Mouse (Mus musculus): ENCODE measurements around the gene Foxk1. TPM values are rescaled to one million over a fixed set of nuclear protein-coding genes. Genes with fewer than 3 reads are reported as not detected.

Gene Foxk1
- polyA plus RNA-seq, 1 experiment = 12.4 TPM

DNA sequence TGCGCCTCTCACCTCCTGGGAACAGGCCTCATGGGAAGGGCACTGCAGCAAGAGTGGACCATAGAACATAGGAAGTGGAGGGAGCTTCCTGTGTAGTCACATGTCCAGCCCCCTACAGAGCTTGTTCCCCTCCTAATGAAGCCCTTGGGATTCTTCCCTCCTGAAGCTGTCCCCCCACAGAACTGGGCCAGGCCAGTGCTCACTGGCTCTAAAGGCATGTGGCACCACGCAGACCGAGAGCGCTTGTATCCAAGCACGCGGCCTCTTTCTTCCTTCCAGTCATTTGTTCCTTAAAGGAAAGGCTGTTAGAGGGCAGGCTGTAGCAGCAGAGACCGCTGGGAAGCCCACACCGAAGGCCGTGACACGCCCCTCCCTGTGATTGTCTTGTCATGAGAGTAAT is 26.6 kb downstream of the Foxk1 start:
- Histone ChIP-seq H3K27ac (ENCODE audit: insufficient read depth, low read depth, low read length) (0 out of 2 replicates have a peak overlapping the region, but pooled peaks have one; percentile 3), H3K27me3 (replicated peaks; ENCODE audit: control insufficient read depth, insufficient read depth, low read length) (no peaks in the 10 kb centered on the region), H3K4me1 (ENCODE audit: control insufficient read depth, insufficient read depth, low read length) (peaks cover 25% of the 10 kb centered on the region), H3K36me3 (ENCODE audit: control insufficient read depth, insufficient read depth, low read length) (no peaks in the 10 kb centered on the region), H3K4me3 (ENCODE audit: insufficient read depth, low read depth, low read length) (no peak overlapping the region)
- DNase-seq = peak; percentile 36
- TF ChIP-seq CTCF (conservative IDR thresholded peaks at IDR 0.05; ENCODE audit: insufficient read depth, insufficient read length, low read depth, low read length) = no peak
- no peak for TF ChIP-seq POLR2A (IDR thresholded peaks at IDR 0.05; ENCODE audit: low read depth, low read length)
- 61% methylated on average over 10 of the region's 10 CpGs for WGBS

DNA sequence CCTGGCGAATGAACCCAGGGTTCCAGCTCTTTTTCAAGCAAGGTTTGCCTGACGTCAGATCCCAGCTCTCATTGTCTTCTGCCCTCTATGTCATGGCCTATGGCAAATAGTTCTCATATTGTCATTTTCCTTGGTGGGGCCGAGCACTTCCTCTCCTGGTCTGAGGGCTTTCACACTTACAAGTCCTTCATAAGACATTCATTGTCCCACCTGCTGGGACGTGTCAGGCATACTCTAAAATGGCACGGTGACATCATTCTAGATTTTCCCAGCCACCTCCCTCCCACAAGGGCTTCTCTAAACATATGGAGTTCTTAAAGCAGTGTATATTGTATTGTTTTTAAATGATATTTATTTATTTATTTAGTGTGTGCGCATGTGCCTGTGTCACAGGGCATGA is 27.4 kb downstream of the Foxk1 start:
- DNase-seq = no peak
- Histone ChIP-seq H3K36me3 (ENCODE audit: control insufficient read depth, insufficient read depth, low read length) (no peaks in the 10 kb centered on the region), H3K4me1 (ENCODE audit: control insufficient read depth, insufficient read depth, low read length) (peaks cover 25% of the 10 kb centered on the region), H3K27me3 (replicated peaks; ENCODE audit: control insufficient read depth, insufficient read depth, low read length) (no peaks in the 10 kb centered on the region), H3K4me3 (ENCODE audit: insufficient read depth, low read depth, low read length) (no peak overlapping the region), H3K27ac (ENCODE audit: insufficient read depth, low read depth, low read length) (no peak overlapping the region)
- no peak for TF ChIP-seq CTCF (conservative IDR thresholded peaks at IDR 0.05; ENCODE audit: insufficient read depth, insufficient read length, low read depth, low read length)
- TF ChIP-seq POLR2A (IDR thresholded peaks at IDR 0.05; ENCODE audit: low read depth, low read length) = no peak
- WGBS = 82% methylated on average over 6 of the region's 6 CpGs

DNA sequence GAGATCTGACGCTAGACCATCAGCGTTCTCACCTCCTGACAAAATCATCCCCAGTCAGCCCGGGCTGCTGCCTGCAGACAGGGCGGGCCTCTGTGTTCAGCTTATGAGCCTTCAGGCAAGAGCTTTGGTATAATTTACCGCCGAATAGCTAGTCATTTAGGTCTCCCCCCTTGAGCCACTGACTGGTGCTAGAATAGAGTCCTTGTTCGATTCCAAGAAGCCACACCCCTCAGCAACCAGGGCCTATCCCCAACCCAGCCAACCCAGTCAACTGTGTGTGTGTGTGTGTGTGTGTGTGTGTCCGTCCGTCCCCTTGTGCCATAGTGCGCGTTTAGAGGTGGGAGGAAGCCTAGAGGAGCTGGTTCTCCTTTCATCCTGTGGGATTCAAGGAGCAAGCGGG is 29.7 kb downstream of the Foxk1 start:
- TF ChIP-seq POLR2A (IDR thresholded peaks at IDR 0.05; ENCODE audit: low read depth, low read length) (no peak), CTCF (conservative IDR thresholded peaks at IDR 0.05; ENCODE audit: insufficient read depth, insufficient read length, low read depth, low read length) (no peak)
- H3K27me3 ChIP-seq (replicated peaks; ENCODE audit: control insufficient read depth, insufficient read depth, low read length) = no peaks in the 10 kb centered on the region
- 76% methylated on average over 12 of the region's 12 CpGs for WGBS
- 0 out of 2 replicates have a peak, but pooled peaks cover 2% of the 10 kb centered on the region for H3K36me3 ChIP-seq (ENCODE audit: control insufficient read depth, insufficient read depth, low read length)
- no peak overlapping the region for H3K4me3 ChIP-seq (ENCODE audit: insufficient read depth, low read depth, low read length)
- peaks cover 3% of the 10 kb centered on the region for H3K4me1 ChIP-seq (ENCODE audit: control insufficient read depth, insufficient read depth, low read length)
- no peak overlapping the region for H3K27ac ChIP-seq (ENCODE audit: insufficient read depth, low read depth, low read length)
- DNase-seq = no peak

DNA sequence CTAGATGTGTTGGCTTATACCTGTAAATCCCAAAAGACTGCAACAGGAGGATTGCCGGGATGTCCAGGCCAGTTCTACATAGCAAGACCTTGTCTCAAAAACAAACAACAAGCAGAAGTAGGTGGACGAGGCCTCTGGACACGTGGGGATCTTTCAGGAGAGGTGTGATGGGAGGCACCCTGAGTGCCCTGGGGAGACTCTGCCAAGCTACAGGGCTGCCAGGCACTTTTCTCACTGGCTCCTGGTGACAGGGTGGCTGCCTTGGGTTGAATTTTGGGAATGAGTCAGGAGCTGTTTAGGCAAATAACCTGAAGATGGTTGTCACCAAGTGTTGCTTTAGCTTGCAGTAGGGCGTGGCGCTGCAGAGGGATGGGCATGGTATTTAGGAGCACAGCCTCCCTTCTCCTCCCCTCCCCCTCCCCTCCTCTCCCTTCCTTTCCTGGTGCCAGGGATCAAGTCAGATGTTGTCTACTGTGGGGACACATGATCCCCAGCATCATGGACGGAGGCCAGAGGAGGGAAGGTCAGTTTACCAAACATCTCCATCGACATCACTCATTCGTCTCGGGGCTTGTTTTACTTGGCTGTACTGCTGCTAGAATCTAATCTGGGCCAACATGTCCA is 30.6 kb downstream of the Foxk1 start:
- no peaks in the 10 kb centered on the region for H3K27me3 ChIP-seq (replicated peaks; ENCODE audit: control insufficient read depth, insufficient read depth, low read length)
- H3K4me3 ChIP-seq (ENCODE audit: insufficient read depth, low read depth, low read length) = no peak overlapping the region
- H3K4me1 ChIP-seq (ENCODE audit: control insufficient read depth, insufficient read depth, low read length) = no peaks in the 10 kb centered on the region; the same call in 1 of the 2 replicates
- H3K36me3 ChIP-seq (ENCODE audit: control insufficient read depth, insufficient read depth, low read length) = 0 out of 2 replicates have a peak, but pooled peaks cover 2% of the 10 kb centered on the region
- WGBS = 69% methylated on average over 9 of the region's 9 CpGs
- TF ChIP-seq POLR2A (IDR thresholded peaks at IDR 0.05; ENCODE audit: low read depth, low read length) = no peak
- no peak for TF ChIP-seq CTCF (conservative IDR thresholded peaks at IDR 0.05; ENCODE audit: insufficient read depth, insufficient read length, low read depth, low read length)
- peak; percentile 58 for DNase-seq
- H3K27ac ChIP-seq (ENCODE audit: insufficient read depth, low read depth, low read length) = no peak overlapping the region

DNA sequence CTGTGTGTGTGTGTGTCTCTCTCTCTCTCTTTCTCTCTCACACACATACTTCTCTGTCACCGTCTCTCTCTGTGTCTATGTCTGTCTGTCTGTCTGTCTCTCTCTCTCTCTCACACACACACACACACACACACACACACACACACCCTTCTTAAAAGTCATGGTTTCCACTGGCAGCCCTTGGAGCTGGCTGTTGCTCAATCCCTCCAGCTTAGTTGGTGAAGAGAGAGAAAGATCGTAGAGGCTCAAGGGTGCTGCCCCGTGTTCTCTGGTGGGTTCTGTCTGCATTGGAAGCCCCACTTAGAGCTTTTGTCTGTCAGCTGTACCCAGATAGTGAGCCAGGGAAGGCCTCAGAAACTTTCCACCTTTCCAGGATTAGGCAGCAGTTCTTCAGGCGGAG is 31.4 kb downstream of the Foxk1 start:
- TF ChIP-seq POLR2A (IDR thresholded peaks at IDR 0.05; ENCODE audit: low read depth, low read length) (no peak), CTCF (conservative IDR thresholded peaks at IDR 0.05; ENCODE audit: insufficient read depth, insufficient read length, low read depth, low read length) (no peak)
- DNase-seq = no peak
- no peak overlapping the region for H3K4me3 ChIP-seq (ENCODE audit: insufficient read depth, low read depth, low read length)
- H3K4me1 ChIP-seq (ENCODE audit: control insufficient read depth, insufficient read depth, low read length) = no peaks in the 10 kb centered on the region; the same call in 1 of the 2 replicates
- H3K27ac ChIP-seq (ENCODE audit: insufficient read depth, low read depth, low read length) = no peak overlapping the region
- 0 out of 2 replicates have a peak, but pooled peaks cover 2% of the 10 kb centered on the region for H3K36me3 ChIP-seq (ENCODE audit: control insufficient read depth, insufficient read depth, low read length)
- no peaks in the 10 kb centered on the region for H3K27me3 ChIP-seq (replicated peaks; ENCODE audit: control insufficient read depth, insufficient read depth, low read length)
- 83% methylated on average over 4 of the region's 4 CpGs for WGBS

DNA sequence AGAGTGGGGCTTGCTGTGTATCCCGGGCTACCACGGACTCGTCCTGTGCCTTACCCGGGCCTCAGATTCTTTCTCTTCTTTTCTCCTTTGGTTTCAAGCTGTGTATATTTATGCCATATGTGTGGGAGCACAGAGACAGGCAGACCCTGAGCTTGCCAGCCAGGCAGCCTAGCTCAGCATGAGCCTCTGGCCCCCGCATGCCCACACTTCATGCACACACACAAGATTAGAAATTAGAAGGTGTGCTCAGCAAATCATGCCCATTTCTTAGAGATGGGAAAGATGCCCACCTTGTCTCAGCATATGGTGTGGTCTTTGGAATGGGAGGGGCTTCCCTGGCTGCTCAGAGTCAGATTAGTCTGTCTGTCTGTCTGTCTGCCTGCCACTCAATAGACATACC is 32.8 kb downstream of the Foxk1 start:
- Histone ChIP-seq H3K27ac (ENCODE audit: insufficient read depth, low read depth, low read length) (no peak overlapping the region), H3K4me3 (ENCODE audit: insufficient read depth, low read depth, low read length) (no peak overlapping the region), H3K36me3 (ENCODE audit: control insufficient read depth, insufficient read depth, low read length) (0 out of 2 replicates have a peak, but pooled peaks cover 2% of the 10 kb centered on the region), H3K4me1 (ENCODE audit: control insufficient read depth, insufficient read depth, low read length) (peaks cover under 1% of the 10 kb centered on the region; the same call in 1 of the 2 replicates), H3K27me3 (replicated peaks; ENCODE audit: control insufficient read depth, insufficient read depth, low read length) (no peaks in the 10 kb centered on the region)
- WGBS = 95% methylated on average over 5 of the region's 5 CpGs
- TF ChIP-seq CTCF (conservative IDR thresholded peaks at IDR 0.05; ENCODE audit: insufficient read depth, insufficient read length, low read depth, low read length) = no peak
- TF ChIP-seq POLR2A (IDR thresholded peaks at IDR 0.05; ENCODE audit: low read depth, low read length) = no peak
- no peak for DNase-seq

DNA sequence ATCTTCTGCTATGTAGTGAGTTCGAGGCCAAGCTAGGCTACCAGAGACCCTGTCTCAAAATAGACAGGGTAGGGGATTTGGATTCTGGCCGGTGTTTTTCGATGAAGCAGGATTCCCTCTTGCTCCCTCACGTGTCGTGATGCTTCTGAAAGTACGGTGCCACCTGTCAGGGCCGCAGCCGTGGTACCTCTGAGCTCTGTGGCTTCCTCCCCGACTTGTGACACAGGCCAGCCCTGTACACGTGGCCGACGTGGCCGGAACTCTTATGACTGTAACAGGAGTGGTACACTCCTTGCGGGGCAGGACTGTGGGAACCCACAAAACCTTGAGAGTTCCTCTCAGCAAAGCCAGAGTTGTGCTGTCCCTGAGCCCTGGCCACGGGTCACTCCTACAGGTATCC is 34.4 kb downstream of the Foxk1 start:
- Histone ChIP-seq H3K27ac (ENCODE audit: insufficient read depth, low read depth, low read length) (no peak overlapping the region), H3K27me3 (replicated peaks; ENCODE audit: control insufficient read depth, insufficient read depth, low read length) (no peaks in the 10 kb centered on the region), H3K4me1 (ENCODE audit: control insufficient read depth, insufficient read depth, low read length) (peaks cover 12% of the 10 kb centered on the region; the same call in 1 of the 2 replicates), H3K36me3 (ENCODE audit: control insufficient read depth, insufficient read depth, low read length) (0 out of 2 replicates have a peak, but pooled peaks cover 2% of the 10 kb centered on the region), H3K4me3 (ENCODE audit: insufficient read depth, low read depth, low read length) (no peak overlapping the region)
- no peak for DNase-seq
- 97% methylated on average over 15 of the region's 15 CpGs for WGBS
- TF ChIP-seq CTCF (conservative IDR thresholded peaks at IDR 0.05; ENCODE audit: insufficient read depth, insufficient read length, low read depth, low read length) (no peak), POLR2A (IDR thresholded peaks at IDR 0.05; ENCODE audit: low read depth, low read length) (no peak)

Data from kidney, adult 2 months (tissue).